Mouse (Mus musculus) cerebellum, postnatal 36 days (tissue): ENCODE measurements at regions not wholly inside any gene's neighbourhood (a gene's known extent, or its start where the extent isn't known, plus 50 kb on each side); places are given as distances from the start of the nearest gene placed in this dataset.

Experiments
- DNase-seq, 2 experiments: peaks; one replicate each; pipeline ENCODE4 v3.0.0; 2021 to 2022; ENCODE audit warnings: mixed read lengths in 2 of 2

DNA sequence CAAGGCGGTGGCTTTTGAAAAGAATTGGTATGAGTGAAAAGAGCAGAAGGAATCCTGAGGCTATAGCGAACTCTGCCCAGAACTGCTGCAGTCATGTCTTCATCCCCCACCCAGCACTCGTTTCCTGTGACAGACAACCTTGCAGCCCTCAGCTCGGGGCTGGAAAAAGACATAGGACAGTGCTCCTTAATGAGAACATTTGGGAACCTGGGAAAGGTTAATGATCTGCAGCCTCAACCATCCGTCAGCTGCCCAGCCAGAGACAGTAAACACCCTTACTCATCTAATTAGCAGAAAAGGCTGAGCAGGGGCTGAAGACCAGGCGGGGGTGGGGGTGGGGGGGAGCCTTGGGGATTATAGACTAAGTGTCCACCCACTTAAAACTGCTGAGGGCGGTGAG lies 76.3 kb upstream of the Arhgap36 start:
- DNase-seq, result no peak

DNA sequence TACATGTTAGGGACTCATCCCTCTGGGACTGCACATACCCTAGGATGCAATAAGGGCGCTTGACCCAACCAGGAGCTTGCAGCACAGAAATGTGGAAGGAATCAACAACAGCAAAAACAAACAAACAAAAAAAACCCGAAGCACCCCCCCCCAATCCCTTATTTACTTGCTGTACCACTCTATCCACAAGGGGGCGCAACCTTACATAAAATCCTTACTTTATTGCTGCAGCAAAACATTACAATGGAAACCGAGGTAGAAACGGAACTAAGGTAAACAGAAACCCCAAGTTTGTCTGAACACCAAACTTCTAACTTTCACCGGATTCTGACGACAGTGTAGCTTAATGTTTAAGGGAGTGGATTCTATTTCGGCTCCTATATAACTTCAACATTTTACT lies 86.7 kb upstream of the Arhgap36 start:
- DNase-seq, result peak in 1 of 2 experiments; percentile 18

DNA sequence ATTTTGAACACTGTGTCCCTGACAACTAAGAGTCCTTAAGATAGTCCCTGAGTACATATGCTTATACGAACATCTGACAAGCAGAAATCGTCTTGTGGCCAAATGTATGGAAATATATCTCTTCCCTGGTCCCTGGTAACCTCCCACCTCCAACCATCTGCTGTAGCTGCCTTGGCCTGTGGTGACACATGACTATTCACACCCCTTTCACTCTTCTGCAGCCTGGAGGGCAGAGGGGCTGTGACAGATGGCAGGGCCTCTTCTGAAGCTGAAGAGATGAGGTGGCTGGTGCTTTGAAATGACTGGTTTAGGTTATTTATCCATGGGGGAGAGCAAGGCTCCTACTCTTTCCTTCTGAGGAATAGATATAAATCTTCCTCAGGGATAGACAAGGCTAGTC lies 82.3 kb upstream of the Enox2 start:
- no peak for DNase-seq

DNA sequence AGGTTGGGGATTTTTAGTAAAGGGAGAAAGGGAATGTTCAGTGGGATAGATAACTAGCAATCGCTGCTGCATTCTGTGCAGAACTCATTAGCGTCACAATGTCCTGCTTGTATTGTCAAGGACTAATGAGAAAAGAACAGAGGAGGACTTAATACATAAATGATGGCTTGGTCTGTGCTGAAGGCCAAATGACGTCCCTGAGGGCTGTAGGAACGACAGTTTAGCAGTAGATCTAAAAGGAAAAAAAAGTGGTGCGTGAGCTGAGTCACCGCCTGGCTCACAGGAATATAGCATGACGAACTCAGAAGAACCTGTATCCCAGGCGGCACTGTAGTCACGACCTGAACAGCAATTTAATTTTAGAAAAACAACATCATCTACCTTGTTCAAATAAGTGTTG lies 81.3 kb upstream of the Enox2 start:
- DNase-seq, result no peak

DNA sequence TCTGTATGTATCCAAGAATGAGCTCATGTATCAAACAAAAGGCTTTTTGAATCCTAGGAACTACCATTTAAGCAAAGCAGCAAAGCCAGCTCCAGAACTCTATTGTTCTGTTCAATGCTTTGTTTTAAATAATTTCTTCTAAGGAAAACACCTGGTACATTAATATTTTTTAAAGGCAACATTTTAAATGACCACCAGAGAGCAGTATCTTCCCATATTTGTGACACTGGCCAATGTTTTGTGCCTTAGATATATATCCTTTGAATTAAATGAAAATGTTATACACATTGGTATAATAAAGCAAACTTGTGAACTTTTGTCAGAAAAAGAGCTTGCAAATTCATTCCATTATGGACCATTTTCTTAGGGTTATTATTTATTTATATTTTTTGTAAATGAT lies 58.4 kb upstream of the Enox2 start:
- DNase-seq, result no peak
